Mouse (Mus musculus) cerebellum, adult 2 months (tissue): ENCODE data around the gene Myo3b. TPM values are rescaled to one million over a fixed set of nuclear protein-coding genes. Genes with fewer than 3 reads are reported as not detected.

Source experiments
- DNase-seq, 2 experiments: peaks; one replicate each; pipeline ENCODE4 v3.0.0; 2021
- H3K27ac ChIP-seq: fragments of 200-500 bp; 2 replicates; pipeline ENCODE4 v1.5.1; 2012; ENCODE audit warnings: low read length, control low read depth, inconsistent platforms; ENCODE audit not compliant: insufficient read depth
- H3K27me3 ChIP-seq: fragments of 200-500 bp; 2 replicates; pipeline ENCODE4 v1.6.1; 2012; ENCODE audit warnings: inconsistent platforms, mild to moderate bottlenecking, low read length, moderate library complexity; ENCODE audit not compliant: control insufficient read depth, insufficient read depth
- H3K4me1 ChIP-seq: fragments of 200-500 bp; 2 replicates; pipeline ENCODE4 v1.6.1; 2011; ENCODE audit warnings: low read length; ENCODE audit not compliant: control insufficient read depth, insufficient read depth
- H3K4me3 ChIP-seq: fragments of 200-500 bp; replicated peaks from 2 replicates; pipeline ENCODE3; 2011; ENCODE audit warnings: mild to moderate bottlenecking, low read depth, low read length, control low read depth; ENCODE audit not compliant: insufficient read depth
- CTCF ChIP-seq: fragments of 200-500 bp; IDR thresholded peaks from 2 replicates; pipeline ENCODE4 v1.5.1; 2011; ENCODE audit warnings: low read depth, mild to moderate bottlenecking, control low read depth, low read length, moderate library complexity, borderline replicate concordance; ENCODE audit not compliant: insufficient read depth
- POLR2A ChIP-seq: fragments of 200-500 bp; IDR thresholded peaks from 2 replicates; pipeline ENCODE4 v1.6.1; 2011; ENCODE audit warnings: low read length, control low read depth, borderline replicate concordance; ENCODE audit not compliant: insufficient read depth
- WGBS: fragments of 180-500 bp; shearing (Covaris S2); methylation state at CpG from one replicate; pipeline ENCODE4 v1.1.7; 2018; 5-methylcytosine and 5-hydroxymethylcytosine counted together
- polyA plus RNA-seq: library from polyadenylated mRNA; depleted of rRNA; stranded (reverse); fragments of >200 nt; gene quantifications from 2 replicates; pipeline ENCODE4 v1.2.3, GENCODE M21; 2012

The Myo3b gene
- polyA plus RNA-seq, 1 experiment = 0.08 TPM

- no peak for TF ChIP-seq CTCF
- no peak for TF ChIP-seq POLR2A
- no peak for DNase-seq
Measured at GRCm38 (mm10) chr2:70388645-70389044, 349.7 kb downstream of the Myo3b start.

GRCm38 (mm10) chr2:70389162-70389561 is 350.2 kb downstream of the Myo3b start:
- TF ChIP-seq POLR2A = no peak
- no peak for TF ChIP-seq CTCF
- H3K4me1 ChIP-seq = no peaks in the 10 kb centered on the region
- no peaks in the 10 kb centered on the region; the same call in 1 of the 2 replicates for H3K27me3 ChIP-seq
- no peak overlapping the region for H3K27ac ChIP-seq
- DNase-seq = no peak
- H3K4me3 ChIP-seq = no peak overlapping the region
- WGBS = 94% methylated on average over 1 of the region's 1 CpGs

More at GRCm38 (mm10) chr2:70388645-70389044, 349.7 kb downstream of the Myo3b start:
- no peaks in the 10 kb centered on the region; the same call in 1 of the 2 replicates for H3K27me3 ChIP-seq
- 36% methylated on average over 6 of the region's 6 CpGs for WGBS
- no peaks in the 10 kb centered on the region for H3K4me1 ChIP-seq
- no peak overlapping the region for H3K4me3 ChIP-seq
- no peak overlapping the region for H3K27ac ChIP-seq

- Histone ChIP-seq H3K4me3 (no peak overlapping the region), H3K4me1 (no peaks in the 10 kb centered on the region), H3K27me3 (no peaks in the 10 kb centered on the region; the same call in 1 of the 2 replicates), H3K27ac (no peak overlapping the region)
- WGBS = 23% methylated on average over 9 of the region's 9 CpGs
- no peak for TF ChIP-seq CTCF
- TF ChIP-seq POLR2A = no peak
- no peak for DNase-seq
Measured at GRCm38 (mm10) chr2:70397734-70398276, 358.9 kb downstream of the Myo3b start.

- Histone ChIP-seq H3K27ac (no peak overlapping the region), H3K4me1 (no peaks in the 10 kb centered on the region), H3K27me3 (no peaks in the 10 kb centered on the region; the same call in 1 of the 2 replicates), H3K4me3 (no peak overlapping the region)
- TF ChIP-seq CTCF = no peak
- TF ChIP-seq POLR2A = no peak
- WGBS = 82% methylated on average over 15 of the region's 15 CpGs
- DNase-seq = no peak
Measured at GRCm38 (mm10) chr2:70399441-70400115, 360.7 kb downstream of the Myo3b start.

GRCm38 (mm10) chr2:70400321-70400720 is 361.4 kb downstream of the Myo3b start:
- H3K4me3 ChIP-seq = no peak overlapping the region
- TF ChIP-seq POLR2A (no peak), CTCF (no peak)
- WGBS = 75% methylated on average over 6 of the region's 6 CpGs
- no peaks in the 10 kb centered on the region; the same call in 1 of the 2 replicates for H3K27me3 ChIP-seq
- DNase-seq = no peak
- H3K27ac ChIP-seq = no peak overlapping the region
- no peaks in the 10 kb centered on the region for H3K4me1 ChIP-seq

DNA sequence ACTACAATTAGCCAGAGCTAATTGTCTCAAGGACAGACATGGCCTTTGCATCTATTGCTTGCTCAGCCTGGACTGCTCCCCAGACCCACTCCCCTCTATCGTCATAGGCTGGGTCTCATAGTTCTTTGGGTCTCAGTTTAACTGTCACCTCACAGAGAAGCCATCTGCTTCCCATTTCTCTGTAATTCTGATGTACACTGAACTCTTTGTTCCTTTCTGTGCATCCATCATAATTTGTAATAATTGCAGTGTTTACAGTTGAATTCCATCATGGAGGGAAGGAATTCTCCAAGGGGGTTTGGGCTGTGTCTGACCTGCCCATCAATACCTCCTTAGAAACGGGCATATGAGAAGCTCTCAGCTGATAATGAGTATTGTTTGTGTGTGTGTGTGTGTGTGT is 365.4 kb downstream of the Myo3b start:
- no peak for DNase-seq
- H3K27ac ChIP-seq = no peak overlapping the region
- H3K4me3 ChIP-seq = no peak overlapping the region
- TF ChIP-seq POLR2A = no peak
- TF ChIP-seq CTCF = no peak
- WGBS = 68% methylated on average over 2 of the region's 2 CpGs
- H3K4me1 ChIP-seq = no peaks in the 10 kb centered on the region
- no peaks in the 10 kb centered on the region for H3K27me3 ChIP-seq

- no peak for DNase-seq
- Histone ChIP-seq H3K27me3 (no peaks in the 10 kb centered on the region; the same call in 1 of the 2 replicates), H3K27ac (no peak overlapping the region), H3K4me1 (no peaks in the 10 kb centered on the region), H3K4me3 (no peak overlapping the region)
- TF ChIP-seq POLR2A = no peak
- no peak for TF ChIP-seq CTCF
- 66% methylated on average over 5 of the region's 5 CpGs for WGBS
Measured at GRCm38 (mm10) chr2:70406846-70407245, 367.9 kb downstream of the Myo3b start.

DNA sequence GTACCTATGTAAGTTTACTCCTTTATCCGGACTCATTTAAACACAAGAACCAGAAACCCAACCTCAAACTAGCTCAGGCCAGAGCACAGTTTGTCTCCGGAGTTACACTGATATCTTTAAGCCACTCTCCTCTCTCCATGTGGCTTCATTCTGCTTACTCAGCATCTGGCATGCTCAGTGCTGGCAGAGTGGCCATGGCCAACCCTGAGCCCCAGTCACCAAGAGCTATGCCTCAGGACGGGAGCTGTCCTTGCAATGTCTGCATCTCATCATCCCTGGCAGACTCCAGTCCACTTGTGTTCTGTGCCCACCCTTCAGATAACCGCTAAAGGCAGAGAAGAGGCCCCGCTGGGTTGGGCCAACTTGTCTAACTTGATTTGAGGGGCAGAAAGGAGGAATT is 368.8 kb downstream of the Myo3b start:
- Histone ChIP-seq H3K4me1 (no peaks in the 10 kb centered on the region), H3K27ac (no peak overlapping the region), H3K4me3 (no peak overlapping the region), H3K27me3 (no peaks in the 10 kb centered on the region; the same call in 1 of the 2 replicates)
- TF ChIP-seq POLR2A = no peak
- TF ChIP-seq CTCF = no peak
- WGBS = 29% methylated on average over 5 of the region's 5 CpGs
- DNase-seq = no peak
